Mouse (Mus musculus) cerebellum, postnatal 4 days (tissue): ENCODE measurements around the gene Gorasp1.

Source experiments
- DNase-seq, 2 experiments: peaks; one replicate each; pipeline ENCODE4 v3.0.0; 2022; ENCODE audit warnings: low spot score in 2 of 2, mixed read lengths in 1 of 2

Gorasp1 gene

GRCm38 (mm10) chr9:119972582-119972981 lies 35.2 kb upstream of the Gorasp1 start:
- DNase-seq = peak in 1 of 2 experiments; percentile 65

- no peak for DNase-seq
These were observed 34.8 kb upstream of the Gorasp1 start for GRCm38 (mm10) chr9:119972166-119972565.

GRCm38 (mm10) chr9:119970763-119971656 lies 33.6 kb upstream of the Gorasp1 start:
- DNase-seq = peak; percentile 46 to 85

GRCm38 (mm10) chr9:119970221-119970620 lies 32.9 kb upstream of the Gorasp1 start:
- DNase-seq = peak; percentile 51 to 69

GRCm38 (mm10) chr9:119969811-119970210 lies 32.4 kb upstream of the Gorasp1 start:
- no peak for DNase-seq

GRCm38 (mm10) chr9:119966221-119966910 lies 29.0 kb upstream of the Gorasp1 start:
- DNase-seq = no peak

- no peak for DNase-seq
These were observed 27.8 kb upstream of the Gorasp1 start for GRCm38 (mm10) chr9:119965186-119965585.

- no peak for DNase-seq
These were observed 26.8 kb upstream of the Gorasp1 start for GRCm38 (mm10) chr9:119964206-119964605.

- no peak for DNase-seq
These were observed 25.8 kb upstream of the Gorasp1 start for GRCm38 (mm10) chr9:119962987-119963667.

- DNase-seq = no peak
These were observed 24.9 kb upstream of the Gorasp1 start for GRCm38 (mm10) chr9:119962216-119962615.

GRCm38 (mm10) chr9:119958835-119959234 lies 21.5 kb upstream of the Gorasp1 start:
- no peak for DNase-seq

GRCm38 (mm10) chr9:119951388-119951787 lies 14.0 kb upstream of the Gorasp1 start:
- DNase-seq = no peak

GRCm38 (mm10) chr9:119950434-119950833 lies 13.1 kb upstream of the Gorasp1 start:
- no peak for DNase-seq

- DNase-seq = no peak
These were observed 11.4 kb upstream of the Gorasp1 start for GRCm38 (mm10) chr9:119948804-119949203.

GRCm38 (mm10) chr9:119945173-119945900 lies 8.0 kb upstream of the Gorasp1 start:
- DNase-seq = no peak

- DNase-seq = no peak
These were observed 6.0 kb upstream of the Gorasp1 start for GRCm38 (mm10) chr9:119943326-119943725.

GRCm38 (mm10) chr9:119941861-119942260 lies 4.5 kb upstream of the Gorasp1 start:
- DNase-seq = no peak

- no peak for DNase-seq
These were observed 4.0 kb upstream of the Gorasp1 start for GRCm38 (mm10) chr9:119941407-119941806.

GRCm38 (mm10) chr9:119939646-119940045 lies 2.3 kb upstream of the Gorasp1 start:
- DNase-seq = no peak

GRCm38 (mm10) chr9:119938496-119938895 lies 1.1 kb upstream of the Gorasp1 start:
- no peak for DNase-seq

- no peak for DNase-seq
These were observed 3.7 kb downstream of the Gorasp1 start for GRCm38 (mm10) chr9:119933675-119934074.

- DNase-seq = no peak
These were observed 5.0 kb downstream of the Gorasp1 start for GRCm38 (mm10) chr9:119932358-119932757.
